Mouse (Mus musculus) right cerebral cortex, postnatal 36 days (tissue): ENCODE results near the gene B4galnt1.
A peak's percentile ranks its signal among the peaks of the same experiment; 100 is the strongest.

Experiments used
- DNase-seq, 2 experiments: peaks; one replicate each; pipeline ENCODE4 v3.0.0; 2022; ENCODE audit warnings: low spot score in 2 of 2, mixed read lengths in 1 of 2

Gene B4galnt1

GRCm38 (mm10) chr10:127209928-127210570, 45.0 kb downstream of the B4galnt1 start:
- peak in 1 of 2 experiments; percentile 48 for DNase-seq

GRCm38 (mm10) chr10:127210961-127211405, 46.0 kb downstream of the B4galnt1 start:
- DNase-seq = no peak

- DNase-seq = peak; percentile 90 to 93
Observed at GRCm38 (mm10) chr10:127211414-127211854, 46.4 kb downstream of the B4galnt1 start, which contains the start of gene Pip4k2c. Pip4k2c (minus strand) TSS chr10:127211585.

- no peak for DNase-seq
Observed at GRCm38 (mm10) chr10:127213272-127213671, 48.2 kb downstream of the B4galnt1 start.

GRCm38 (mm10) chr10:127213704-127214421, 48.8 kb downstream of the B4galnt1 start:
- no peak for DNase-seq

- no peak for DNase-seq
Observed at GRCm38 (mm10) chr10:127214422-127214803, 49.4 kb downstream of the B4galnt1 start.

- no peak for DNase-seq
Observed at GRCm38 (mm10) chr10:127216456-127216855, 51.4 kb downstream of the B4galnt1 start.

GRCm38 (mm10) chr10:127217177-127217576, 52.2 kb downstream of the B4galnt1 start:
- DNase-seq = no peak

GRCm38 (mm10) chr10:127218339-127218738, 53.3 kb downstream of the B4galnt1 start:
- no peak for DNase-seq
